Mouse (Mus musculus) neural tube, embryonic 14.5 days (tissue): Measurements from ENCODE around the gene Stox2. TPM values are rescaled to one million over a fixed set of nuclear protein-coding genes. Genes with fewer than 3 reads are reported as not detected.
A peak's percentile ranks its signal among the peaks of the same experiment; 100 is the strongest.

ENCODE experiments used
- ATAC-seq: fragments of 200-750 bp; cut with Nextera tagmentation; 2 replicates; pipeline ENCODE4 v1.8.0; 2017; ENCODE audit warnings: low read depth, mild to moderate bottlenecking, moderate TSS enrichment, moderate library complexity
- H3K27ac ChIP-seq: fragments of 300-500 bp; sonication (generic); 2 replicates; pipeline ENCODE4 v1.5.1; 2014; ENCODE audit warnings: low read depth, mild to moderate bottlenecking, control low read depth, low read length, moderate library complexity, mixed read lengths
- H3K27me3 ChIP-seq: fragments of 300-500 bp; sonication (generic); 2 replicates; pipeline ENCODE4 v1.6.1; 2014; ENCODE audit warnings: low read length; ENCODE audit not compliant: control insufficient read depth, insufficient read depth
- H3K36me3 ChIP-seq: fragments of 300-500 bp; sonication (generic); 2 replicates; pipeline ENCODE4 v1.6.1; 2014; ENCODE audit warnings: low read length, mixed read lengths; ENCODE audit not compliant: control insufficient read depth, insufficient read depth
- H3K4me1 ChIP-seq: fragments of 300-500 bp; sonication (generic); 2 replicates; pipeline ENCODE4 v1.6.1; 2014; ENCODE audit warnings: low read length; ENCODE audit not compliant: control insufficient read depth, insufficient read depth
- H3K4me2 ChIP-seq: fragments of 300-500 bp; sonication (generic); 2 replicates; pipeline ENCODE4 v1.6.1; 2014; ENCODE audit warnings: mild to moderate bottlenecking, low read depth, low read length, control low read depth
- H3K4me3 ChIP-seq: fragments of 300-500 bp; sonication (generic); 2 replicates; pipeline ENCODE4 v1.5.1; 2014; ENCODE audit warnings: low read depth, low read length, control low read depth, mixed read lengths
- H3K9ac ChIP-seq: fragments of 300-500 bp; sonication (generic); replicated peaks from 2 replicates; pipeline ENCODE4 v1.6.1; 2014; ENCODE audit warnings: low read depth, mild to moderate bottlenecking, control low read depth, low read length, mixed read lengths
- H3K9me3 ChIP-seq: fragments of 300-500 bp; sonication (generic); 2 replicates; pipeline ENCODE4 v1.6.1; 2016; ENCODE audit warnings: low read length; ENCODE audit not compliant: control insufficient read depth
- WGBS: fragments of 180-500 bp; shearing (Covaris S2); extraction: QIAGEN DNeasy Blood & Tissue Kit; methylation state at CpG from one replicate; pipeline ENCODE4 v1.1.7; 2014; 5-methylcytosine and 5-hydroxymethylcytosine counted together
- polyA plus RNA-seq: library from polyadenylated mRNA; unstranded; fragments of >200 nt; fragmentation: Nextera tagmentation; extraction: Ambion mirVana; gene quantifications from 2 replicates; pipeline ENCODE4 v1.2.1, GENCODE M21; 2014

The Stox2 gene
- polyA plus RNA-seq, 1 experiment from 2014 or later: 49.7 TPM

- no peak overlapping the region for H3K4me2 ChIP-seq
- H3K27ac ChIP-seq: no peak overlapping the region
- H3K4me3 ChIP-seq: no peak overlapping the region
- peaks cover 11% of the 10 kb centered on the region; the same call in 1 of the 2 replicates for H3K4me1 ChIP-seq
- H3K9ac ChIP-seq: no peak overlapping the region
- no peaks in the 10 kb centered on the region for H3K27me3 ChIP-seq
- WGBS: 49% methylated on average over 12 of the region's 12 CpGs
- 0 out of 2 replicates have a peak, but pooled peaks have one; percentile 26 for ATAC-seq
- no peaks in the 10 kb centered on the region for H3K9me3 ChIP-seq
- no peaks in the 10 kb centered on the region for H3K36me3 ChIP-seq
Observed at GRCm38 (mm10) chr8:47260751-47261474, 185.2 kb downstream of the Stox2 start.

DNA sequence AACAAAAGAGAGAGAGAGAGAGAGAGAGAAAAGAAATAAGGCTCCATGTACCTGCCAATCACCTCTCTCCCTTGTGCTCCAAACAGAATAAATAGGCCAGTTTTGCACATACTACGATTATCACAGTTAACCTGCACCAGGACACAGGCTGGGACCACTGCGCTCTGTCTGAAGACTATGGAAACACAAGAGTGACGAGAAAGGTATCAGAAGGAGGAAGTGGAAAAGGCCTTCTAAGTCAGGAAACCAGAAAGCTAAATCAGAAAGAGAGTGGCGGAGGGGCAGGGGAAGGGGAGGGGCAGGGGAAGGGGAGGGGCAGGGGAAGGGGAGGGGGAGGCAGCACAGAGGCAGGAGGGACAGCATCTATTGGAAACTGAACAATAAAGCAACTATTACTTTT is 195.3 kb downstream of the Stox2 start:
- Histone ChIP-seq H3K27me3 (no peaks in the 10 kb centered on the region), H3K4me1 (0 out of 2 replicates have a peak, but pooled peaks cover 3% of the 10 kb centered on the region), H3K4me3 (no peak overlapping the region), H3K4me2 (no peak overlapping the region), H3K9ac (no peak overlapping the region), H3K9me3 (no peaks in the 10 kb centered on the region), H3K27ac (no peak overlapping the region), H3K36me3 (no peaks in the 10 kb centered on the region)
- ATAC-seq: no peak
- WGBS: 94% methylated on average over 3 of the region's 4 CpGs

- Histone ChIP-seq H3K4me1 (peaks cover 47% of the 10 kb centered on the region), H3K4me2 (no peak overlapping the region)
Observed at GRCm38 (mm10) chr8:47245116-47245515, 201.0 kb downstream of the Stox2 start.

DNA sequence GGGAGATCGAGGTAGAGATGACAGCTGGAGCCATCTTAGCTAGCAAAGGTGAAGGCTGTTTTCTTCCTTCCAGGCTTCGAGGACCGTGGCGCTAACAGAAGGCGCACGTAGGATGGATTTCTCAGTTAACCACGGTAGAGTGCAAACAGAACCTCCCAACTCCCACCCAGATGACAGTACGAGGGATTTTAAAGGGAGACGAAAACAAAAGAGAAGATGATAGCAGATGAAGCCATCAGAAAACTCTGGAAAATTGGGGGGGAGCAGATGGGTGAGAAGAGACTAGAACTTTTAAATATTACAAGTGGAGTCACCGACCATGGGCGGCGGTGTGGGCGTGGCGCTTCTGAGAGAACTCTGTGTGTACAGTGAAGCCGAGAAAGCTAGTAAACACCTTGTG is 202.0 kb downstream of the Stox2 start:
- H3K4me1 ChIP-seq: peaks cover 53% of the 10 kb centered on the region
- H3K27ac ChIP-seq: peak overlapping the region; percentile 75; the same call in 1 of the 2 replicates
- no peak for ATAC-seq
- H3K9ac ChIP-seq: 0 out of 2 replicates have a peak overlapping the region, but pooled peaks have one; percentile 13
- H3K27me3 ChIP-seq: no peaks in the 10 kb centered on the region
- H3K4me3 ChIP-seq: peak overlapping the region; percentile 28; the same call in 1 of the 2 replicates
- WGBS: 81% methylated on average over 15 of the region's 15 CpGs
- no peaks in the 10 kb centered on the region for H3K9me3 ChIP-seq
- H3K36me3 ChIP-seq: no peaks in the 10 kb centered on the region
- peak overlapping the region; percentile 60 for H3K4me2 ChIP-seq

More at GRCm38 (mm10) chr8:47245116-47245515, 201.0 kb downstream of the Stox2 start:
- Histone ChIP-seq H3K4me3 (no peak overlapping the region), H3K27ac (no peak overlapping the region), H3K9ac (no peak overlapping the region), H3K27me3 (no peaks in the 10 kb centered on the region), H3K36me3 (no peaks in the 10 kb centered on the region), H3K9me3 (no peaks in the 10 kb centered on the region)
- ATAC-seq: no peak
- 48% methylated on average over 4 of the region's 4 CpGs for WGBS

GRCm38 (mm10) chr8:47243631-47244030 is 202.5 kb downstream of the Stox2 start:
- no peak for ATAC-seq
- Histone ChIP-seq H3K9me3 (no peaks in the 10 kb centered on the region), H3K9ac (peak overlapping the region; percentile 22; the same call in 1 of the 2 replicates), H3K27ac (peak overlapping the region; percentile 75), H3K4me2 (peak overlapping the region; percentile 60), H3K36me3 (no peaks in the 10 kb centered on the region), H3K4me3 (peak overlapping the region; percentile 28), H3K27me3 (no peaks in the 10 kb centered on the region), H3K4me1 (peaks cover 50% of the 10 kb centered on the region)
- 34% methylated on average over 12 of the region's 12 CpGs for WGBS

DNA sequence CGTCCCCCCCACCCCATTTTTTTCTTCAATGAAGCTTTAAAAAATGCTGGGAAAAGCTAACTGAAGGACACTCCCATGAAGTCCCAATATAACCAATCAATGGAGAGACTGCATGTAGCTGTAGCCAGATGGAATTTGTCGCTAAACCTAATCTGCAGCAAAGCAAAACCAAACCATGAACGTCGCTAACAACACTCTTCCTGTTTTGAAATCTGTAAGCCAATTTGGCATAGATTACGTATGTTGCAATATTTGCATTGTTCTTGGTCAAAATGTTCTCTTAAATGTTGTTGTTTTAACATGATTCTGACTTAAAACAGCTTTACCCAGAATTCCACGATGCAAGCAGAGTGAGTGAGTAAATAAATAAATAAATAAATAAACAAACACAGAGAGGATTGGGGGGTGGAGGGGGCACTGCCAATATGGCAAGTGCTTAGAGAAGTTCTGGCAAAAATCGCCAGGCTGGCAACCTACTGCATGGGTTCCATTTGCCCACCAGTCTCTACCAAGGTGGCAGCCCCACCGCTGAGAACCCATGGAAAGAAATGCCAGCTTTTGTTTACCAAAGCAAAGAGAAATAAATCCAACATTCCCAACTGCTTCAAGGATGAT is 203.0 kb downstream of the Stox2 start:
- peak overlapping the region; percentile 60 for H3K4me2 ChIP-seq
- H3K9ac ChIP-seq: peak overlapping the region; percentile 22; the same call in 1 of the 2 replicates
- no peaks in the 10 kb centered on the region for H3K36me3 ChIP-seq
- peak; percentile 75 for ATAC-seq
- peaks cover 50% of the 10 kb centered on the region for H3K4me1 ChIP-seq
- 16% methylated on average over 8 of the region's 8 CpGs for WGBS
- peak overlapping the region; percentile 75 for H3K27ac ChIP-seq
- H3K4me3 ChIP-seq: peak overlapping the region; percentile 28
- H3K27me3 ChIP-seq: no peaks in the 10 kb centered on the region
- no peaks in the 10 kb centered on the region for H3K9me3 ChIP-seq

GRCm38 (mm10) chr8:47242207-47243004 is 203.8 kb downstream of the Stox2 start:
- 5% methylated on average over 17 of the region's 17 CpGs for WGBS
- H3K4me1 ChIP-seq: peaks cover 50% of the 10 kb centered on the region
- H3K4me3 ChIP-seq: peak overlapping the region; percentile 28
- ATAC-seq: peak; percentile 98
- peak overlapping the region; percentile 75 for H3K27ac ChIP-seq
- H3K4me2 ChIP-seq: peak overlapping the region; percentile 60
- H3K9me3 ChIP-seq: no peaks in the 10 kb centered on the region
- no peaks in the 10 kb centered on the region for H3K36me3 ChIP-seq
- no peaks in the 10 kb centered on the region for H3K27me3 ChIP-seq
- peak overlapping the region; percentile 42 for H3K9ac ChIP-seq

DNA sequence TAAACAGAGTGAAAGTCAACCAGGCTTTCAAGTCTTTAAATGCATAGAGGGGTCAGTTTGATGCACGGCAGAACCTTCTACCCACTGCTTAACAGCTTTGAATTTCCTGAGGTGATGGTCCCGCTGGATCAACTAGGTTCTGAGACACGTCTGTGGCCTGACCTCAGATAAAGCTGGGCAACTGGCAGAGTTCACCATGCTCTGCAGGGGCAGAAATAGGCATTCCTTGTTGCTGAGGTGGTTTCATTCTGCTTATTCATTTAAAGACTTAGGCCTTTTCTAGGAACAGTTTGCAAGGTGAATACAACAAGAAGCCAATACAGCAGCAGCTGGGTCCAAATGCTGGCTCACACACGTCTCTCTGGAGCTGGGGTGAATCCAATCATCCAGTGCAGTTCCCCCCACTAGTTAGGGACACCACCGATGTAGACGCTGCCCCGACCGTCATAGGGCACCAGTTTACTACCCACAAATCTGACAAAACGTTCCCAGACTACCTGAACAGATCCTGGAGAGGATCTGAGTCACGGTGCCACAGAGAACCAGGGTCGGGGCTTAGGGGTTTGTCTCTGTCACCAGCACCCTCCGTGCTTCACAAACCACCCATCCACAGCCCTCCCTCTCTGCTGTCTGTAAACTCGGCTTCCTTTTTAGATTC is 204.6 kb downstream of the Stox2 start:
- Histone ChIP-seq H3K4me2 (peak overlapping the region; percentile 60), H3K36me3 (no peaks in the 10 kb centered on the region), H3K4me1 (peaks cover 50% of the 10 kb centered on the region), H3K4me3 (peak overlapping the region; percentile 28), H3K27me3 (no peaks in the 10 kb centered on the region), H3K9me3 (no peaks in the 10 kb centered on the region), H3K27ac (peak overlapping the region; percentile 75), H3K9ac (peak overlapping the region; percentile 42)
- no peak for ATAC-seq
- 20% methylated on average over 13 of the region's 13 CpGs for WGBS
